Mouse (Mus musculus) gastrocnemius, adult 8-10 months (tissue): Measurements from ENCODE around the gene Gm38431. TPM values are rescaled to one million over a fixed set of nuclear protein-coding genes. Genes with fewer than 3 reads are reported as not detected.
"Not testable (repeated sequence)": the region's sequence is repeated elsewhere in the genome, so short reads cannot be mapped to it uniquely, and the experiment has no call there.

Source experiments
- DNase-seq, 2 experiments: peaks; one replicate each; pipeline ENCODE4 v3.0.0; 2022; ENCODE audit warnings: low spot score in 2 of 2
- total RNA-seq, 4 experiments: library from RNA; stranded (reverse); gene quantifications; 2 replicates each; pipeline ENCODE4 v1.2.4; 2022

Gene Gm38431
- total RNA-seq, 4 experiments from 2014 or later: 0.15 to 2.5 (median 0.34) TPM

GRCm38 (mm10) chr9:21105760-21106564 is 14.2 kb upstream of the Gm38431 start:
- DNase-seq: no peak

- DNase-seq: no peak
These were observed 13.0 kb upstream of the Gm38431 start for GRCm38 (mm10) chr9:21104814-21105213.

- no peak for DNase-seq
These were observed 10.3 kb upstream of the Gm38431 start for GRCm38 (mm10) chr9:21102076-21102475.

- no peak for DNase-seq
These were observed 8.8 kb upstream of the Gm38431 start for GRCm38 (mm10) chr9:21100447-21101161.

- no peak for DNase-seq
These were observed 6.0 kb upstream of the Gm38431 start for GRCm38 (mm10) chr9:21097793-21098192.

- DNase-seq: no peak
These were observed 4.2 kb upstream of the Gm38431 start for GRCm38 (mm10) chr9:21095958-21096357.

- DNase-seq: no peak
These were observed 1.6 kb upstream of the Gm38431 start for GRCm38 (mm10) chr9:21093423-21093822.

- no peak for DNase-seq
These were observed 658 bp downstream of the Gm38431 start for GRCm38 (mm10) chr9:21090972-21091706.

- no peak for DNase-seq
These were observed 1.3 kb downstream of the Gm38431 start for GRCm38 (mm10) chr9:21090537-21090936.

- no peak for DNase-seq
These were observed 8.5 kb downstream of the Gm38431 start for GRCm38 (mm10) chr9:21083324-21083723.

- no peak for DNase-seq
These were observed 10.7 kb downstream of the Gm38431 start for GRCm38 (mm10) chr9:21081127-21081526.

GRCm38 (mm10) chr9:21075625-21076024 is 16.2 kb downstream of the Gm38431 start:
- DNase-seq: no peak

- no peak for DNase-seq
These were observed 17.6 kb downstream of the Gm38431 start for GRCm38 (mm10) chr9:21074173-21074572.

GRCm38 (mm10) chr9:21073044-21073840 is 18.6 kb downstream of the Gm38431 start, which contains the start of the genes Gm49373 and Fdx1l:
TSS of gene Gm49373 (minus strand) at chr9:21073096.
TSS of gene Fdx1l (minus strand) at chr9:21073614.
- DNase-seq: peak; percentile 75 to 83

GRCm38 (mm10) chr9:21072641-21073040 is 19.2 kb downstream of the Gm38431 start:
- no peak for DNase-seq

GRCm38 (mm10) chr9:21067006-21067684 is 24.7 kb downstream of the Gm38431 start, which contains the start of gene Zglp1:
TSS of gene Zglp1 (minus strand) at chr9:21067093.
- no peak for DNase-seq

- no peak for DNase-seq
These were observed 28.9 kb downstream of the Gm38431 start for GRCm38 (mm10) chr9:21062928-21063327.

GRCm38 (mm10) chr9:21051578-21051977 is 40.2 kb downstream of the Gm38431 start:
- no peak for DNase-seq

GRCm38 (mm10) chr9:21045235-21045634 is 46.6 kb downstream of the Gm38431 start:
- DNase-seq: no peak

- not testable (repeated sequence) for DNase-seq
These were observed 47.0 kb downstream of the Gm38431 start for GRCm38 (mm10) chr9:21044785-21045184.
